Mouse (Mus musculus): Measurements from ENCODE around the gene Wtip.
"Not testable (repeated sequence)": the region's sequence is repeated elsewhere in the genome, so short reads cannot be mapped to it uniquely, and the experiment has no call there.

Gene Wtip

DNA sequence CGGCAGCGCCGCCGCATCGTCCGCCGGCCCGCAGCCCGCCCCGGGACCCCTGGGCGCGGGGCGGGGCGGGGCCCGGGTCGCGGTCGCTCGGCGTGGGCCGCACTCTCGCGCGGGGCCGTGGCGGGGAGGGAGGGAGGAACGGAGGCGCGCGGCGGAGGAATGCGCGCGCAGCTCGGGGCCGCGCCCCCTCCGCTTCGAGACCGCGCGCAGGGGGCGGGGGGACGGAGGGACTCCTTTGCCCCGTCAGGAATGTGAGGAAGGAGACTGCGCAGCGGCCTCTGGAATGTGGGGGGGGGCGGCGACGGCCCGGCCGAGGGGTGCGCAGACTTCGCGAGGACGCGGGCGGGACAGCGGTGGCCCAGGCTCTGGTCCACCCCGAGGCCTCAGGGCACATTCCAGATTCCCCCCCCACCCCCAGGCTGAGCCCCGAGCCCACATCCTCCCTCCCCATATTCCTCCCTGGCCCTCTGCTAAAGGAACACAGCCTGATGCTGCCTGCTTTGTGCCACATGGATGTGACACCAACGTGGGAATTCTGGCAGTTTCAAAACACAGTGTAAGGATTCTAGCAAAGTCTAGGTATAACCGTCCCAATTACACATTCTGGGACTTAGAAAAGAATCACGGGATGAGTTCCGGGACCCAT is at the start of gene Wtip:
Gene Wtip, minus strand, starts transcription at position 152 of the 646 bp plus-strand sequence.
- DNase-seq (ENCODE audit: low spot score) = peak; percentile 31

DNA sequence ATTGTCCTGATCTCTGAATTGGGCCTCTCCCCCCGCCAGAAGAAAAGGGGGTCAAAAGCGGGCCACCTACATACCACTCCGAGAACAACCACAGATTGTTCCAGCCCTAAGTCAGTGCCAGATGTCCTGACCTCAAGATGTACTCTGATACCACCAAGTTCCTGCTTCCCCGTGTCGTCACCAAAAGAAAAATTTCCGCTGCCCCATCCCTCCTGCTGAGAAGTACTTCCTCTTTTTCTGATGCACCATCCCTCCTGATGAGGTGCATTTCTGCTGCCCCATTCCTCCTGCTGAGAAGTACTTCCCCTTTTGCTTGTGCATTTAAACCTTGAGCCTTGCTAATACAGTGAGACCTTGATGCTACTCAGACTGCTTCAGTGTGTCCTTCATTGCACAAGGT is 43.2 kb upstream of the Wtip start:
- DNase-seq (ENCODE audit: low spot score) = not testable (repeated sequence)

DNA sequence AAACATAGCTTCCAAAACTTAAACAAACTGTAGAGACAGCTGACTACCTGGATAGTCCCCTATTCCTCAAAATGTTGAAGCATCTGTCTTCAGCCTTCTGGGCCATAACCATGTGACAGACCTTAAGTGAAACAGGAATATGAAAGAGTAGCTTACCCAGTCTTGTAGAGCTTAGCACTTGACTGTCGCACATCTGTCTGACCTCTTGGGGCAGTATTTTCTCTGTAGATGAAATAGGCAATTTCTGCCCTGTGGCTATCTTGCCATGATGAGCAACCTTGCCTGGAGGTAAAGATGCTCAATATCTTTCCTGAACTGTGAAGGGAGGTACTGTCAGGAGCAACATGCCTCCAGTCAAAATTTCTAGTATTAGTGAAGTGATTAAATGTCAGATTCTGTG is 39.2 kb upstream of the Wtip start:
- no peak for DNase-seq (ENCODE audit: low spot score)

DNA sequence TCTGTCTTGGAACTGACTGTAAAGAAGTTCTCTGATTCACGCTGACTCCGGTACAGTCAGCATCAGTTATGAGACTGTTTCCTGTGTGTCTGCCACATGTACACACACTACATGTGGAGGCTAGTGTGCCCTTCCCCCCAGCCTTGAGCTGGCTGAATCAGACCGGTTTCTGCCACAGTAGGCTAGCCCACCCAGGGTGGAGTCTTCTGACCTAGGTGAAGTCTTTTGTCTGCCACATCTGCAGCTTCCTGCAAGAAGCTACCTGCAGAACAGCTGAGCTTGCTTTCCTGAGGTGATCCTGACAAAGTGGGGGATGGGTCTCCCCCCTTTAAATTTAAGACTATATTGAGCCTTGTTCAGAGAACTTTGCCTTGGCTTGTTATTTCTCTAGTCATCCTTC is 36.4 kb upstream of the Wtip start, which contains the start of gene Uba2:
Gene Uba2, minus strand, starts transcription at position 146 of the 400 bp plus-strand sequence.
- DNase-seq (ENCODE audit: low spot score) = no peak

DNA sequence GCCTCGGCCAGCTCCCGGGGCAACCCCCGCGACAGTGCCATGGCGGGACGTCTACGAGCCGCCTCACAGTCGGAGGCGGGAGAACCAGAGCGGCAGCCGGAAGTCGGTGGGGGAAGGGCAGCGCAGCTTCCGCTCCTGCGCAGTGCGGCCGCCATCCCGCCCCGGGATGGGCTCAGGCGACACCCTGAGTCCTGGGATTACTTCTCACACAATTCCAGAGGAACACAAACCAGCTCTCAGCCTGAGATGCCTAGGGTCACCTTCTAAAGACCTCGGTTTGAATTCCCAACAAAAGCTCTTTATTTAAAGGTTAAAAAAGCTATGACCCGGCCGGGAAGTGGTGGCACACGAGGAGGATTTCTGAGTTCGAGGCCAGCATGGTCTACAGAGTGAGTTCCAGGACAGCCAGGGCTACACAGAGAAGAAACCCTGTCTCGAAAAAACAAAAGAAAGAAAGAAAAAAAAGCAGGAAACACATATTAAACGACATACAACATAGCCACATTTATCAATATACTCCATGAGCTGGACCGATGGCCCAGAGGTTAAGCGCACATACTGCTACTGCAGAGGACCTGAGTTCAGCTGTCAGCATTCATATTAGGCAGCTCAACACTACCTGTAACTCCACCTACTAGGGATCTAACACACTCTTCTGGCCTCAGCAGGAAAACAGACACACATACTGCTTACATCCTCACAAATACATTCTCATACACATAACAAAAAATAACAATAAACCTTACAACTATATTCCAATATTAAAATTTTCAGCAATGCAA is 35.6 kb upstream of the Wtip start:
- peak; percentile 72 for DNase-seq (ENCODE audit: low spot score)

DNA sequence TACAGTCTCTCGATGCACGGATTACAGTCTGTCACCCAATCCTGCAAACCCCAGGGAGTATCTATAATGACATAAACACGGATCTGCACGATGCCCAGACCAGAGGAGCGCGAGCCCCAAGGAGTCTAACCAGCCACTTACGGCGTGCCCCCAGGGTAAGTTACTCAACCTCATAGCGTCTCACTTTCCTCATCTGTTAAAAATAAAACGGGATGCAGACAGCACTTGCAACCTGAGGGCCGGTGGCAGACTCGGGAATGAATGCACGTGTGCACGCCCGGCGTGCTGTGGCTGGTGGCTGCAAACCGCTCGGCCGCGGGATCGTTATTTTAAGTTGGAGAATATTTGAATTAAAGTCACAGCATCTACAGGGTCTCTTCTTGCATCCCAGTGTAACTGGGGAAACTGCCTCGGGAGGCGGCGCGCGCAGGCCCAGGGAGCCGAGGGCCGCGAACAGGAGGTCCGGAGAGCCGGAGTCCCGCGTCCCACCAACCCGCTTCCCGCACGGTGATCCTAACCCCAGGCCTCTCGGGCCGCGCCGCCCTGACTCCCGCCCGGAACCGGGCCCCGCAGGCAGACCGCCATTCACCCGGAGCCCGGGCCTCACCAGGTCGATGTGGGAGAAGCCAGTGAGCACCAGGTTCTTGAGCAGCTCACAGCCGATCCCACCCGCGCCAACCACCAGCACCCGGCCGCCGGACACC is 34.9 kb upstream of the Wtip start:
- no peak for DNase-seq (ENCODE audit: low spot score)

DNA sequence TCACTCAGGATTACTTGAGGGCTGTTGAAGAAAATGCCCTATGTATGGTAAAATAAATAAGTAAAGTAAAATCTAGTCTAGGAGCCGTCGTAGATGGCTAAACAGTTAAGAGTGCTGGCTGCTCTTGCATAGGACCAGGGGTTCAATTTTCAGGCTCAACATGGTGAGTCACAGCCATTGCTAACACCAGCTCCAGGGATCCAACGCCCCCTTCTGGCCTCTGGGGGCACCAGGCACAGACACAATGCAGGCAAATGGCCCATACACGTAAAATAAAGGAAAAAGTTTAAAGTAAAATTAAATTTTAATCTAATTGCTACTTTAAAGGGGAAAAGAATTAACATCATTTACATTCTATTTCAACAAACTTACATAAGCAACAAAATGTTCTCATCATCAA is 33.8 kb upstream of the Wtip start:
- DNase-seq (ENCODE audit: low spot score) = no peak

DNA sequence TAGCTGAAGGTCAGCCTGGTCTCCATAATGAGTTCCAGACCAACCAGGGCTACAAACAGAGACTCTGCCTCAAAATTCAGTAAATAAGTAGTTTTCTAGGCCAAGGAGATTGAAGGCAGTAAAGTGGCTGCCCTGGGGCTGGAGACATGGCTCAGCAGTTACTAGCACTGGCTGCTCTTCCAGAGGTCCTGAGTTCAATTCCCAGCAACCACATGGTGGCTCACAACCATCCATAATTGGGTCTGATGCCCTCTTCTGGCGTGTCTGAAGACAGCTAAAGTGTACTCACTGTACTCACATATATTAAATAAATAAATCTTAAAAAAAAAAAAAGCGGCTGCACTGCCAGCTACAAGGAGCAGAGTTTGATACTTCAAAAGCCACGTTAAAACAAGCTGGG is 32.9 kb upstream of the Wtip start:
- no peak for DNase-seq (ENCODE audit: low spot score)

DNA sequence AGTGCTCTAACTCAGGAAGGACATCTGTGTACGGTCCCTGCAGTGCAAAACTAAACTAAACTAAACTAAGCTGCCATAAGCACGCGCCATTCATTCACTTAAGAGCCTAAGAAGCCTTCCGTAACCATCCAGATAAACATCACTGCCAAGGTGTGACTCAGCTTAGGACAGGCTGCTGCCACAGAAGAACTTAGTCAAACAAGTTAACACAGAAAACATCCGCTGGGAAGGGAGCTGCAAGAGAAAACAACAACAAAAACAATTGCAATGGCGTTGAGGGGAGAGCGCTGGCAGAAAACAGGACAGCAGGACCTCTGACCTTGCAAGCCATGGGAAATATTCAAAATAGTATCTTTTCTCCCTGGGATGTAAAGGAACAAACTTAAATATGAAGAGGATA is 31.6 kb upstream of the Wtip start:
- no peak for DNase-seq (ENCODE audit: low spot score)

DNA sequence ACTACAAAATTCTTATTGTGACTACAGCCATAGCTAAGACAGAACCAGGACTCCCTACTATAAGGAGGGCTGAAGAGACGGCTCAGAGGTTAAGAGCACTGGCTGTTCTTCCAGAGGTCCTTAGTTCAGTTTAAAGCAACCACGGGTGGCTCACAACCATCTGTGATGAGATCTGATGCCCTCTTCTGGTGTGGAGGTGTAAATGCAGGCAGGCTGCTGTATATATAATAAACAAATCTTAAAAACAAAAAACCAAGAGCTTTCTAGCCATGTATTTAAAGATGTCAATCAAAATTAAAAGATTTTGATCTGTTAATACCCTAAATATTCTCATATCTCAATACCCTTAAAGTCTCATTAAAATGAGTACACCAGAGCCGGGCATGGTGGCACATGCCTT is 26.1 kb upstream of the Wtip start:
- no peak for DNase-seq (ENCODE audit: low spot score)

DNA sequence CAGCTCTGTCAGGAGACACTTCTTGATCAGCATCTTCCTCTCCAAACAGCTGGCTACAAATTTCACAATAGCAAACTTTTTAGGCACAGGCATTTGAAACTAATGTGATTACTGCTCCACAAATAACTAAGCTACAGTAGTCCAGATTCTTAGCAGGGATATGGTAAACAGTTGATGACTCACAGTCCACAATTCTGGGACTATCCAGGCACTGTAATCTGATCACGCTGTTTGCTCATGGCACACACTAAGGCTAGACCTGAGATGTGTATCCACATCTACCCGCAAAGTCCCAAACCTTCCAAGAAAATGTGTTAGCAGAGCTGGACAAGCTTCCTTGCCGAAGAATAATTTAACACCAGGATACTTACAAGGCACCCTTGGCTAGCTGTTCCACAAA is 24.9 kb upstream of the Wtip start:
- DNase-seq (ENCODE audit: low spot score) = no peak

DNA sequence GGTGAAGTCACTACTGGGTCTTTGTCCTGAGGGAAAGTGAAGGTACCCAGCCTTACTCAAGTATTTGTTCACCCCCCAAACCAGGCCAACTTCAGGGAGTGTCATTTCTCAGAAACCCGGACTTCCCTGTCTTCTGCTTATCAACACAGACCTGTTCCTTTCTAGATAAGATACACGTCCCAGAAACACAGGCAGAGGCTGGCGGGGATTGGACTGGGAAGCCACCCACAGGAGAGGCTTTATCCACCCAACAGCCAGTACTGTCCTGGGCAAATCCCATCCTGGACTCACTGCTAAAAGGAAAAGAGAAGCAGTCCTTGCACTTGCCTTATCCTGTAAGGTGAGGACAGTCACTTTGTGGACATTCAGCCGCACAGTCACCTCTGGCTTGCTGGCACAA is 14.1 kb upstream of the Wtip start:
- no peak for DNase-seq (ENCODE audit: low spot score)

DNA sequence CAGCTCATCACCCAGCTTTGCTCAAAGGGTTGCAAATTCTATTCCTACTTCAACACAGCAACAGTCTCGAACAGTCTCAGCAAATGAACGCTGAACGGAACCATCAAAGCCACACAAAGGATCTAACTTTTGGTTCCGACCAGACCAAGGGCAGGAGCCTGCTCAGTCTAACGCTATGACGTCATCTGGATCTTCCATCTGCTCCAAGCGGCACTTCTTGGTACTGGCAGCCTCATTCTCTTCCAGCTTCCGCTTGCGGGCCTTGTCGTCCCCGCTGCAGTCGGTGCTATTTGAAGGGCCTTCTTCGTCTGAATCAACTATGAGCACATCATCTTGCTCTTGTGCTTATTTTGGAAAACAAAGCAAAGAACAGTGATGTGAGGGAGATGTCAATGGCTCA is 8.1 kb upstream of the Wtip start:
- no peak for DNase-seq (ENCODE audit: low spot score)

DNA sequence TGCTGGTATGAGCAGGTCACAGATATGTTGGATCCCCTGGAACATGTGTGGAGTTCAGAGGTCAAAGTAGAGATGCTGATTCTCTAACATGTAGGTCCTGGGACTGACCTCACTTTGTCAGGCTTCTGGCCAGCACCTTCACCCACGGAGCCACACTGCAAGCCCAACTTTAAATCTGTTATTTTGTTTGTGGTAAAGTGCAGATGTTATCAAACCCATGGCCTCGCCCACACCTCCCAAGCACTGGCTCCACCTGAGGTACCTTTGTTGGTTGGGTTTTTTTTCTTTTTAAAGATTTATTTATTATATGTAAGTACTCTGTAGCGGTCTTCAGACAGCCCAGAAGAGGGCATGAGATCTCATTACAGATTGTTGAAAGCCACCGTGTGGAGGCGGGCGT is 6.4 kb upstream of the Wtip start:
- no peak for DNase-seq (ENCODE audit: low spot score)

DNA sequence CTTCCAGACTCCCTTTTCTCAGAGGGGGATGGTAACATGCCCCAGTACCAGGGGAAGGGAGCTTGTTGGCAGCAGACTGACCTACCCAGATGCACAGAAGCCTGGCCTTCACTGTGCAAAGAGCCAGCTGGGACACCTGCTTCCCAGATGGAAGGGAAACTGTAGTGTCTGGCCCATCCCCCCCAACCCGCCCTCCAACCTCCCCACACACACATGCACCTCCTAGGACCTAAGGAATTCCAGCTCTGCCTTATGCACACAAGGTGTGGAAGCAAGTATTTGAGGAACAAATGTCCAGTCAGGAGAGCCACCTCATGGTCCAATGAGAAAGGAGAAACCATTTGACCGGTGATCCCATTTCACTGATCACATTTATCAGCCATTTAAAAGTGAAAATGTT is 1.3 kb upstream of the Wtip start:
- DNase-seq (ENCODE audit: low spot score) = no peak

DNA sequence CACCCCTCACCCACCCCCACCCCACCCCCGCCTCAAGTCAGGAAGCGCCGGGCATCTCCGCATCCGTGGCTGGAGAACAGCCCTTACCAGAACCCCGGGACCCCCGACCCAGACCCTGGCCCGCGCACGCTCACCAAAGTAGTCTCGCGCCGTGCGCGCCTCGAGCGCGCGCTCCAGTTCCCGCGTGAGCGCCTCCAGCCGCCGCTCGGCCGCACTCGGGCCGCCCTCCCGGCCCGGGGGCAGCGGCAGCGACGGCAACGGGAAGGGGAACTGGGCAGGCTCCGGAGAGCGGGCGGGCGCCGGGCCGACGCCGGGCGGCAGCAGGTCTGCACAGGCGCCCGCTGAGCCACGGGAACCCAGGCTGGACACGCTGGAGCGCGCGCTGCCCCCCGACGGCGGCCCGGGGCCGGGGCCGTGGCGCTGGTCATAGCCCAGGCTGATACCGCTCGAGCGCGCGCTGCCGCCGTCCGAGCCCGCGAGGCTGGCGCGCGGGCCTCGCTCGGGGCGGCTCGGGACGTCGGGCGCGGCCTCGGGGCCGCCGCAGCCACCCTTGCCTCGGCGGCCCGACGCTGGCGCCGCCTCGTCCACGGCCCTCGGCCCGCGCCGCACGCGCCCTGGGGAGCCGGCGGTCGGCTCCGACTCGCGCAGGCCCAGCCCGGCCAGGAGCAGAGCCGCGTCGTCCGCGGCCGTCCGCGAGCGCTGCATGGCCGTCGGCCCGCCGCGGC is 551 bp downstream of the Wtip start:
- DNase-seq (ENCODE audit: low spot score) = no peak

DNA sequence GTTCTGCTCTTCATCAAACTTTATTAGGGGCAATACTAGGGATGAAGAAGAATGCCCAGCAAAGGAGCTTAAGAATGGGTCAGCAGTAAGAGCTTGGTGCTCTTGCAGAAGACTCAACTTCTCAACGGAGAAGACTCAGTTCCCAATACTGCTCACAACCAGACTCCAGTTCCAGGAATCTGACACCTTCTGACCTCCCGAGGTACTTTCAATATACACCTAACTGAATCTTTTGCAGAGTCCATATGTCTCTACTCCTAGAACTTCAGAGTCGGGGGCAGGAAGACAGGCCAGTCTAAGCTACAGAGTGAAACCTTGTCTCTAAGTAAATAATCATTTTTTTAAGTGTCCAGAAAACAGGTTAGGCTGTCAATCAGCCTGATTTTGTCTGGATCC is 1.1 kb downstream of the Wtip start:
- no peak for DNase-seq (ENCODE audit: low spot score)

DNA sequence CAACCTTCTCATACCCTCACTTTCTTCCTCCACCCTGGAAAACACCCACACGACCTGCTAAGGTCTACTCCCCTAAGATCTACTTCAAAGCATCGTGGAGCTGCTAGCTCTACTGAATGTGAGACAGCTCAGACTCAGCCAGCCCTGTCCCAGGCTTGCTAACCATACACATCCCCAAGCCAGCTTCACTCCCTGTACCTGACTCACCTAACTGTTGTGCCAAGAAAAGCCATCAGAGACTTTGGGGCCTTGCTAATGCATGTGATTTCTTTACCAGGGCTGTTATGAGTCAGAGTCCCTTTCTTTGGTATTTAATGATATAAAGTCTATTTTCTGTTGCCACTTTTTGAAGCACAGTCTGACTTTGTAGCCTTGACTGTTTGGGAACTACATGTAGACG is 1.9 kb downstream of the Wtip start:
- no peak for DNase-seq (ENCODE audit: low spot score)

DNA sequence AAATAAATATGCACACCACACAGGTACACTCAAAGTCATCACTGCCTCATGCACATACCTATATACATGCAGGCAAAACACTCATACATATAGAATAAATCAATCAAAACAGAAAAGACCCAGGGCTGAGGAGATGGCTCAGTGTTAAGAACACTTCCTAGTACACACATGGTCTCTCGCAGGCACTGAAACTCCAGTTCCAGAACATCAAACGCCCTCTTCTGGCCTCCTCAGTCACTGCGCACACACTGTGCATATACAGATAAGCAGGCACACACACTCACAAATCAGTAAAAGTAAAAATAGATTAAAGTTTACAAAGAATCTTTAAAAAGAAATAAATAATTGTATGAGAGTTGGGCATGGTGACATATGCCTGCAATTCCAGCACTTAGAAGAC is 6.8 kb downstream of the Wtip start:
- DNase-seq (ENCODE audit: low spot score) = no peak

DNA sequence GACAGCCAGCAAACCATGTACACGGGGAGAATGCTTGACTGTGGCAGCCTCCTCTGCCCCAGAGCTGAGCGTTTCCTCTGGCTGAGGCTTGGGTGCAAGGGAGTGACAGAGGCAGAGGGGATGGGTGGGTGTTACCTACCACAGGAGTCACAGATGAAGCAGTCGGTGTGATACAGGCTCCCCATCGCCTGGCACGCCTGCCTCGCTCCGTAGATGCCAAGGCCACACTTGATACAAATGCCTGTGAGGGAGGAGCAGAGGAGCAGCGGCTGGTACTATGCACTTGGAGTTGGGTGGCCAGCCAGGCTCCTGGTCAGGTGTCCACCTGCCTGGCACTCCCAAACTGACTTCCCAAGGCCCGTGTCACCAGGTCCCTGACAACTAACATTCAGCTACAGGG is 7.7 kb downstream of the Wtip start:
- DNase-seq (ENCODE audit: low spot score) = no peak

DNA sequence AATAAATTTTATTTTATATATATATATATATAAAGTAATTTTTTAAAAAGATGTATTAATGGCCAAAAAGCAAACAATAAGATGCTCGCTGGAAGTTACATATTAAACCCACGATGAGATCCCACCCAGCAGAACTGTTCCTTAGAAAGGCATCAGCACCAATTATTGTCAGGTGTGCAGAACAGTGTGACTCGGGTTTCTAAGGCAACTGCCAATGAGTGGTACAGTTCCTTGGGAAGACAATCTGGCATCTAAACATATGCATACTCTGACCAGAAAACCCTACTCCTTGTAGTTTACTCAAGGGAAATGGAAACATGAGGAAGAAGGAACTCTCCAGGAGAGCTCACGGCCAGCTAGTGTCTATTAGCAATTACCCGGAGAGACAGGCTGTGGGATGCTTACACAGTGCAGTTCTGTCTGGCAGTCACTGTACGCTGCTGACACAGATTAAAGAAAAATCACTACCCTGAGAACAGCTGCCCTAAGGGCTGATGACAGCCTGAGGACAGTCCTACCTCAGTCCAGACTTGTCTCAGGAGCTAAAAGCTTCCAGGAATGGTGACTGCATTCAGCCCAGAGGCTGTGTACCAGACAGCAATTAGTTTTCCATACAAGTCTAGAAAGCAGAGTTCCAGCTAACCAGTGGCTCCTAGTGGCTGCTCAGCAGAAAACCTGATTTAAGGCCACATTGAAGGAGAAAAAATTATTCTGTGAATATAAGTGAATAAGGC is 9.9 kb downstream of the Wtip start:
- DNase-seq (ENCODE audit: low spot score) = no peak

DNA sequence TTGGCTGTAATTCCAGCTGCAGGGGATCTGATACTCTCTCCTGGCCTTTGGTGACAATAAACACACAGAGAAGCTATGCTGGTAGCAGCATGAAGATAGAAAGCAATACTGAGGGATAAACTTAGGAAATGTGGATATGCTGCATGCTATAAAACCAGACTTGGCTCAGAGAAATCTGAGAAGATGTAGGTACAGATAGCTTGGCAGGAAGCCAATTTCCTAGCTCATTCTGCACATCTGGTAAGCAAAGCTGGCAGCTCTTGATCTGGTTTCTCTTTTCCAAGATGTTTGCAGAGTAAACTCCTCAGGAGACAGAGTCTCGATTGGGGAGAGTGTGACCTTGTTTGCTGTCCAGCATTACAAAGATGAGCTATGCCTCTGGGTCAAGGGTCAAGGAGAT is 12.4 kb downstream of the Wtip start:
- not testable (repeated sequence) for DNase-seq (ENCODE audit: low spot score)
